In the genomic region with DNA sequence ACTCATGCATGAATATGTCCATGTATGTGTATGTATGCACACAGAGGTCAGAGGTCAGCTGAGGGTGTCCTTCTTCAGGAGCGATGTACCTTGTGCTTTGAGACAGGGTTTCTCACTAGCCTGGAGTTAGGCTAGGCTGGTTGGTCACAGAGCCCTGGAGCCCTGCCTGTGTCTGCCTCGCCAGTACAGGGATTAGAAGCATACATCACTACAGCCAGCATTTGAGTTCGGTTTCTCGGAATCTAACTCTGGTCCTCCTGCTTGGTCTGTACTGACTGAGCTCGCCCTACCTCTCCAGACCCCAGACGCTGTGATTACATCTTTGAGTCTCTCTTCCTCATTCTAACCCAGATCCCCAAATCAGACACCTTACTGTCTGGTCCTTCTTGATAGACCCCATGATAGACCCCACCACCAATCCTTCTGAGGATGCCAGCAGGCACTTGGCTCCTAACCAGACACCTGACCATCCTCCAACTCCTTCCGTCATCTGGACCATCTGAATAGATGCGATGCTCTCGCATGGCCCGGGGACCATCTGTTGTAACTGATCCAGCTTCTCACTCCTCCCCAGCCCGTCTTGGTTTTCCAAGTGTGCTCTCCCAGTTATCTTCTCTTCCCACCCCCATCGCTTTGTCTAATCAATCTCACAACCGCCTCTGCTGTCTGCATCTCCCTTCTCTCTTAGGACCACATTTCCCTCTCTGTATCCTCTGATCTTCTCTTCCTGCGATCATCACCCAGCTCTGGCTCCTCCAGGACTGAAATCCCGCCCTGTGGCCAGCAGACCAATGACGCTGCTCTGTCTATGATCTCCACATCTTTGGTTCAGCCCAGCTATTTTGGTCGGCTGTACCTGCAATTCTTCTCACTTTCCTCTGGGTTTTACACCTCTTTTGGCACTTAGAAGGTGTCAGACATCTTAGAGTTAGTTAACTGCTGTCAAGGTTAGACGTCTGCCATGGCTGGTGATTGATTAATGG, we compare ENCODE assay signal across 27 mouse cellular contexts. TPM values are rescaled to one million over a fixed set of nuclear protein-coding genes. Genes with fewer than 3 reads are reported as not detected.
DNase-seq lines count a peak whose midpoint lies in the region; ATAC-seq and TF ChIP-seq lines count a peak whose summit lies in the region.
"Had no signal": no experiment of that assay in that cellular context is flagged by ENCODE, and none has a peak within 500 bp of the region (broad histone marks: within the 10 kb centered on the region; RNA-seq: fewer than 3 reads in every experiment).

No protein-coding gene starts in this region.

- no peak for TF ChIP-seq POLR2A in cerebellum, adult 2 months (IDR thresholded peaks at IDR 0.05; ENCODE audit: borderline replicate concordance, insufficient read depth, low read length)

- no peak overlapping the region for H3K4me2 ChIP-seq in forebrain, embryonic 14.5 days (ENCODE audit: low read length)
- H3K4me2 ChIP-seq in forebrain, embryonic 11.5 days (ENCODE audit: low read depth, low read length, severe bottlenecking): no peak overlapping the region
- H3K4me2 ChIP-seq: heart, embryonic 12.5 days had no signal

- peak; percentile 26; the same call in 1 of the 2 replicates for ATAC-seq in forebrain, embryonic 14.5 days
- no peak for ATAC-seq in forebrain, embryonic 11.5 days (replicated peaks; ENCODE audit: low FRiP score)
- ATAC-seq: CD4-positive, CD25-positive, alpha-beta regulatory T cell, adult 4 months; lung, postnatal 0 days; midbrain, embryonic 16.5 days; Patski had no signal

- H3K36me3 ChIP-seq in forebrain, embryonic 14.5 days (ENCODE audit: control insufficient read depth, insufficient read depth, low read length): no peaks in the 10 kb centered on the region
- no peaks in the 10 kb centered on the region for H3K36me3 ChIP-seq in forebrain, embryonic 11.5 days (ENCODE audit: control insufficient read depth, insufficient read depth, low read length)
- H3K36me3 ChIP-seq: embryonic facial prominence, embryonic 10.5 days; heart, embryonic 12.5 days; hindbrain, embryonic 10.5 days had no signal

- no peak overlapping the region for H3K4me3 ChIP-seq in forebrain, embryonic 14.5 days (ENCODE audit: low read depth, low read length)
- no peak overlapping the region for H3K4me3 ChIP-seq in forebrain, embryonic 11.5 days (ENCODE audit: low read depth, low read length)
- H3K4me3 ChIP-seq in cerebellum, adult 2 months (replicated peaks; ENCODE audit: insufficient read depth, low read depth, low read length): no peak overlapping the region
- H3K4me3 ChIP-seq: embryonic facial prominence, embryonic 10.5 days; heart, embryonic 12.5 days; hindbrain, embryonic 10.5 days had no signal

- 0 out of 2 replicates have a peak overlapping the region, but pooled peaks have one; percentile 55 for H3K27ac ChIP-seq in forebrain, embryonic 14.5 days (ENCODE audit: low read depth, low read length)
- no peak overlapping the region for H3K27ac ChIP-seq in forebrain, embryonic 11.5 days (ENCODE audit: low read depth, low read length)
- H3K27ac ChIP-seq in cerebellum, adult 2 months (ENCODE audit: insufficient read depth, low read length): peak overlapping the region; percentile 57
- H3K27ac ChIP-seq: embryonic facial prominence, embryonic 10.5 days; hindbrain, embryonic 10.5 days; kidney, postnatal 0 days; macrophage had no signal

- peak; percentile 30 for DNase-seq in forebrain, embryonic 14.5 days (ENCODE audit: low spot score)
- DNase-seq in forebrain, embryonic 11.5 days (ENCODE audit: low spot score): no peak
- DNase-seq in ES-CJ7 (ENCODE audit: low read depth, low spot score): peak; percentile 23
- DNase-seq in cerebellum, adult 2 months: peak; percentile 63 to 65
- peak; percentile 63 to 67 for DNase-seq in cerebellum, postnatal 25 days
- no peak for DNase-seq in adrenal gland, postnatal 14 days
- DNase-seq in right cerebral cortex, adult 18-20 months: no peak
- DNase-seq: adrenal gland, adult 2 months; gastrocnemius, postnatal 14 days; heart, adult 11 months; heart, postnatal 10 days; kidney, adult 2 months; layer of hippocampus, adult 9-11 months had no signal

- no peak for TF ChIP-seq CTCF in cerebellum, adult 2 months (IDR thresholded peaks at IDR 0.05; ENCODE audit: borderline replicate concordance, insufficient read depth, low read depth, low read length)

- no peaks in the 10 kb centered on the region for H3K9me3 ChIP-seq in forebrain, embryonic 14.5 days (replicated peaks; ENCODE audit: control insufficient read depth, low read length)
- no peaks in the 10 kb centered on the region for H3K9me3 ChIP-seq in forebrain, embryonic 11.5 days (ENCODE audit: control insufficient read depth, low read length)
- H3K9me3 ChIP-seq: embryonic facial prominence, embryonic 10.5 days; heart, embryonic 12.5 days; hindbrain, embryonic 10.5 days had no signal

- H3K9ac ChIP-seq in forebrain, embryonic 14.5 days (ENCODE audit: low read length): no peak overlapping the region
- H3K9ac ChIP-seq in forebrain, embryonic 11.5 days (ENCODE audit: low read length): no peak overlapping the region
- H3K9ac ChIP-seq: heart, embryonic 12.5 days had no signal

- H3K4me1 ChIP-seq in forebrain, embryonic 14.5 days (ENCODE audit: control insufficient read depth, insufficient read depth, low read length): peaks cover 3% of the 10 kb centered on the region; the same call in 1 of the 2 replicates
- H3K4me1 ChIP-seq in forebrain, embryonic 11.5 days (replicated peaks; ENCODE audit: control insufficient read depth, insufficient read depth, low read length): no peaks in the 10 kb centered on the region
- H3K4me1 ChIP-seq in cerebellum, adult 2 months (ENCODE audit: control insufficient read depth, insufficient read depth, low read length): peaks cover 59% of the 10 kb centered on the region
- H3K4me1 ChIP-seq: heart, embryonic 12.5 days had no signal

- WGBS in forebrain, embryonic 14.5 days: 75% methylated on average over 18 of the region's 18 CpGs
- 84% methylated on average over 18 of the region's 18 CpGs for WGBS in forebrain, embryonic 11.5 days
- 11% methylated on average over 18 of the region's 18 CpGs for WGBS in cerebellum, adult 2 months

- H3K27me3 ChIP-seq in forebrain, embryonic 14.5 days (replicated peaks; ENCODE audit: control insufficient read depth, insufficient read depth, low read length): no peaks in the 10 kb centered on the region
- H3K27me3 ChIP-seq in forebrain, embryonic 11.5 days (ENCODE audit: control insufficient read depth, insufficient read depth, low read length): no peaks in the 10 kb centered on the region
- no peaks in the 10 kb centered on the region for H3K27me3 ChIP-seq in cerebellum, adult 2 months (ENCODE audit: control insufficient read depth, insufficient read depth, low read length)

RNA-seq across cellular contexts. Expression of a gene that starts 13.1 kb away (rescaled TPM):
- polyA plus RNA-seq in forebrain, embryonic 14.5 days (2014; fragmentation: Nextera tagmentation; extraction: Ambion mirVana): 11.7 and 13.1 TPM in 2 replicates
- 1.0 and 2.0 TPM in 2 replicates for polyA plus RNA-seq in forebrain, embryonic 11.5 days (2014; fragmentation: Nextera tagmentation; extraction: Ambion mirVana)
- 153 and 190 TPM in 2 replicates for polyA plus RNA-seq in cerebellum, adult 2 months (2012; rRNA removed)
- 2.6 and 3.4 TPM in 2 replicates for total RNA-seq in adrenal gland, postnatal 14 days (2021)
- total RNA-seq: liver, adult 2 months had no signal
- polyA plus RNA-seq: CD4-positive, CD25-positive, alpha-beta regulatory T cell, adult 4 months; limb, embryonic 11.5 days; liver, embryonic 16.5 days had no signal

RNA-seq across cellular contexts. Expression of a gene that starts 31.0 kb away (rescaled TPM):
- polyA plus RNA-seq in forebrain, embryonic 14.5 days (2014; fragmentation: Nextera tagmentation; extraction: Ambion mirVana): 21.9 and 24.0 TPM in 2 replicates
- 6.9 and 8.0 TPM in 2 replicates for polyA plus RNA-seq in forebrain, embryonic 11.5 days (2014; fragmentation: Nextera tagmentation; extraction: Ambion mirVana)
- 72.8 and 81.5 TPM in 2 replicates for polyA plus RNA-seq in cerebellum, adult 2 months (2012; rRNA removed)
- total RNA-seq in adrenal gland, postnatal 14 days (2021): 81.1 and 87.2 TPM in 2 replicates

RNA-seq across cellular contexts. Expression of a gene that starts 37.3 kb away (rescaled TPM):
- 2.2 and 4.3 TPM in 2 replicates for polyA plus RNA-seq in forebrain, embryonic 14.5 days (2014; fragmentation: Nextera tagmentation; extraction: Ambion mirVana)
- 0.96 and 1.1 TPM in 2 replicates for polyA plus RNA-seq in forebrain, embryonic 11.5 days (2014; fragmentation: Nextera tagmentation; extraction: Ambion mirVana)
- polyA plus RNA-seq in cerebellum, adult 2 months (2012; rRNA removed): 1.9 TPM in 2 replicates
- 38.3 and 52.9 TPM in 2 replicates for total RNA-seq in adrenal gland, postnatal 14 days (2021)
- polyA plus RNA-seq: CD4-positive, CD25-positive, alpha-beta regulatory T cell, adult 4 months had no signal

RNA-seq across cellular contexts. Expression of a gene that starts 38.5 kb away (rescaled TPM):
- polyA plus RNA-seq in forebrain, embryonic 14.5 days (2014; fragmentation: Nextera tagmentation; extraction: Ambion mirVana): 159 and 172 TPM in 2 replicates
- 164 and 198 TPM in 2 replicates for polyA plus RNA-seq in forebrain, embryonic 11.5 days (2014; fragmentation: Nextera tagmentation; extraction: Ambion mirVana)
- polyA plus RNA-seq in cerebellum, adult 2 months (2012; rRNA removed): 84.9 and 86.4 TPM in 2 replicates
- 113 and 133 TPM in 2 replicates for total RNA-seq in adrenal gland, postnatal 14 days (2021)

RNA-seq across cellular contexts. Expression of a gene that starts 46.4 kb away (rescaled TPM):
- 0.13 and 0.23 TPM in 2 replicates for polyA plus RNA-seq in forebrain, embryonic 14.5 days (2014; fragmentation: Nextera tagmentation; extraction: Ambion mirVana)
- polyA plus RNA-seq in forebrain, embryonic 11.5 days (2014; fragmentation: Nextera tagmentation; extraction: Ambion mirVana): 0.23 and 0.39 TPM in 2 replicates
- not detected in 2 replicates for polyA plus RNA-seq in cerebellum, adult 2 months (2012; rRNA removed)
- not detected in 2 replicates for total RNA-seq in adrenal gland, postnatal 14 days (2021)
- total RNA-seq: gastrocnemius, postnatal 14 days; heart, postnatal 10 days; left cerebral cortex, adult 8-10 months; liver, adult 2 months had no signal
- polyA plus RNA-seq: CD4-positive, CD25-positive, alpha-beta regulatory T cell, adult 4 months; cortical plate, adult 2 months; kidney, adult 2 months; liver, adult 2 months; lung, postnatal 0 days; macrophage had no signal

Comparison
In these comparisons a context has a peak if more than half of its experiments do, and no peak if none do; other contexts are left out.
1. DNase-seq: peak in forebrain, embryonic 14.5 days (single experiment), ES-CJ7 (single experiment), cerebellum, adult 2 months (2 of 2) and cerebellum, postnatal 25 days (2 of 2); none in forebrain, embryonic 11.5 days (single experiment), adrenal gland, postnatal 14 days (single experiment) and right cerebral cortex, adult 18-20 months (single experiment).
2. RNA of a gene that starts 13.1 kb away (polyA plus RNA-seq): 153 to 190 TPM in cerebellum, adult 2 months; 11.7 to 13.1 TPM in forebrain, embryonic 14.5 days and 1.0 to 2.0 TPM in forebrain, embryonic 11.5 days; every median in the first group is over 10 times any median in the second.